Mouse (Mus musculus) liver, postnatal 0 days (tissue): ENCODE measurements around the gene Zbtb14. TPM values are rescaled to one million over a fixed set of nuclear protein-coding genes. Genes with fewer than 3 reads are reported as not detected.

ENCODE experiments used
- ATAC-seq: fragments of 200-750 bp; cut with Nextera tagmentation; 2 replicates; pipeline ENCODE4 v1.8.0; 2017; ENCODE audit warnings: mild to moderate bottlenecking, moderate library complexity
- DNase-seq: peaks from one replicate; pipeline ENCODE4 v3.0.0-alpha.2; 2016
- H3K27ac ChIP-seq: fragments of 300-500 bp; sonication (generic); 2 replicates; pipeline ENCODE4 v1.5.1; 2014; ENCODE audit warnings: antibody characterized with exemption, moderate library complexity, mild to moderate bottlenecking, low read depth
- H3K27me3 ChIP-seq: fragments of 300-500 bp; sonication (generic); 2 replicates; pipeline ENCODE4 v1.6.1; 2014; ENCODE audit warnings: low read length, control low read depth, mixed read lengths; ENCODE audit not compliant: insufficient read depth
- H3K36me3 ChIP-seq: fragments of 300-500 bp; sonication (generic); replicated peaks from 2 replicates; pipeline ENCODE4 v1.6.1; 2014; ENCODE audit warnings: mild to moderate bottlenecking, control low read depth, low read length, moderate library complexity, mixed read lengths; ENCODE audit not compliant: insufficient read depth
- H3K4me1 ChIP-seq: fragments of 300-500 bp; sonication (generic); 2 replicates; pipeline ENCODE4 v1.6.1; 2014; ENCODE audit warnings: antibody characterized with exemption, mild to moderate bottlenecking, control low read depth; ENCODE audit not compliant: insufficient read depth
- H3K4me2 ChIP-seq: fragments of 300-500 bp; sonication (generic); 2 replicates; pipeline ENCODE4 v1.6.1; 2014; ENCODE audit warnings: low read depth, mild to moderate bottlenecking, low read length, moderate library complexity, mixed read lengths
- H3K4me3 ChIP-seq: fragments of 300-500 bp; sonication (generic); 2 replicates; pipeline ENCODE4 v1.5.1; 2014; ENCODE audit warnings: low read depth, low read length
- H3K9ac ChIP-seq: fragments of 300-500 bp; sonication (generic); replicated peaks from 2 replicates; pipeline ENCODE4 v1.6.1; 2014; ENCODE audit warnings: mild to moderate bottlenecking, moderate library complexity
- H3K9me3 ChIP-seq: fragments of 300-500 bp; sonication (generic); 2 replicates; pipeline ENCODE4 v1.6.1; 2016; ENCODE audit warnings: mild to moderate bottlenecking, control low read depth, low read length, mixed read lengths
- CTCF ChIP-seq: sonication (generic); IDR thresholded peaks from 2 replicates; pipeline ENCODE4 v1.5.1; 2016; ENCODE audit warnings: antibody characterized with exemption, low read depth
- EP300 ChIP-seq: IDR thresholded peaks from 2 replicates; pipeline ENCODE4 v1.6.1; 2016; ENCODE audit warnings: antibody characterized with exemption, low read depth, mild to moderate bottlenecking
- WGBS: fragments of 180-500 bp; shearing (Covaris S2); extraction: QIAGEN DNeasy Blood & Tissue Kit; methylation state at CpG from one replicate; pipeline ENCODE4 v1.1.7; 2014; ENCODE audit not compliant: insufficient replicate concordance; 5-methylcytosine and 5-hydroxymethylcytosine counted together
- polyA plus RNA-seq: library from polyadenylated mRNA; unstranded; fragments of >200 nt; fragmentation: Nextera tagmentation; extraction: Ambion mirVana; gene quantifications from 2 replicates; pipeline ENCODE4 v1.2.1, GENCODE M21; 2015

Zbtb14 gene
- polyA plus RNA-seq, 1 experiment from 2014 or later: 5.3 TPM

DNA sequence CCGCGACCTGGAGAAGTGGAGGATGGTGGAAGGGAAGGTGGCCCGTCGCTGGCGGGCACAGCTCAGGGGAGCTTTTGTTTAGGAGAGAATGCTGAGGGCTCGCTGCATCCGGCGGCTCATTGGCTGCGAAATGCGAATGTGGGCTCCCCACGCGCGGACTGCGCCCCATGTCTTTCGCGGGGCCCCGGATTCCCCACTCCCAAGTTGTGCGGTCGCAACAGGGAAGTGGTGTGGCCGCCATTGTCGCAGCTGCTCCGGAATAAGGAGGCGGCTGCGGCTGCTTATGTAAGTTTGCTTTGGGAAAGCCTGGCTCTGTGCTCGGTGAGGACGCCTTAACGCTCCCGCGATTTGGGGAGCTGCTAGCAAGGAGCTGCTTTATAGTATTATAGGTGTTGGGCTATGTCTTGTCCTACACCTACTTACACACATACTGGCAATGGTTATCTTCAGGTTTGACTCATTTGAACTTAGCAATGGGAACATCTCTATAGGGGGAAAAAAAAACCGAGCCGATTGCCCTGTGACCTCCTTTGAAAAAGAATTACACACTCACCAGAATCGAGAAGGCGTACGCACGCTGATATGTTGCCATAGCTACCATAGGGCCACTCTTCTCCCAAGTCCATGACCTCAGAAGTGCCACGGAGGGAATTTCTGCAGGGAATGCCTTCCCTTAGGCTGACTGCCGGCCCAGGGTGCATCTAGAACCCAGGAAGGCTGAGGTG lies 1.3 kb downstream of the Zbtb14 start:
- H3K4me3 ChIP-seq: peak overlapping the region; percentile 89
- H3K9ac ChIP-seq: peak overlapping the region; percentile 96
- no peaks in the 10 kb centered on the region for H3K27me3 ChIP-seq
- H3K27ac ChIP-seq: peak overlapping the region; percentile 98
- peaks cover 10% of the 10 kb centered on the region for H3K4me1 ChIP-seq
- H3K4me2 ChIP-seq: peak overlapping the region; percentile 87
- no peak for ATAC-seq
- peak; percentile 22 for DNase-seq
- no peaks in the 10 kb centered on the region for H3K9me3 ChIP-seq
- peaks cover 10% of the 10 kb centered on the region for H3K36me3 ChIP-seq
- WGBS: under 1% methylated on average over 37 of the region's 37 CpGs
- TF ChIP-seq CTCF: no peak
- TF ChIP-seq EP300: no peak

- H3K36me3 ChIP-seq: no peaks in the 10 kb centered on the region
- peak overlapping the region; percentile 36 for H3K9ac ChIP-seq
- peak overlapping the region; percentile 85 for H3K27ac ChIP-seq
- H3K4me1 ChIP-seq: peaks cover 18% of the 10 kb centered on the region
- no peaks in the 10 kb centered on the region for H3K9me3 ChIP-seq
- DNase-seq (peak; percentile 49), ATAC-seq (peak; percentile 71)
- peak overlapping the region; percentile 37 for H3K4me3 ChIP-seq
- TF ChIP-seq EP300: peak; percentile 55; the same call in 1 of the 2 replicates
- peak; percentile 71 for TF ChIP-seq CTCF
- H3K4me2 ChIP-seq: peak overlapping the region; percentile 67
- 9% methylated on average over 16 of the region's 16 CpGs for WGBS
- no peaks in the 10 kb centered on the region for H3K27me3 ChIP-seq
Measured at GRCm38 (mm10) chr17:69396147-69397033, 13.5 kb downstream of the Zbtb14 start.

DNA sequence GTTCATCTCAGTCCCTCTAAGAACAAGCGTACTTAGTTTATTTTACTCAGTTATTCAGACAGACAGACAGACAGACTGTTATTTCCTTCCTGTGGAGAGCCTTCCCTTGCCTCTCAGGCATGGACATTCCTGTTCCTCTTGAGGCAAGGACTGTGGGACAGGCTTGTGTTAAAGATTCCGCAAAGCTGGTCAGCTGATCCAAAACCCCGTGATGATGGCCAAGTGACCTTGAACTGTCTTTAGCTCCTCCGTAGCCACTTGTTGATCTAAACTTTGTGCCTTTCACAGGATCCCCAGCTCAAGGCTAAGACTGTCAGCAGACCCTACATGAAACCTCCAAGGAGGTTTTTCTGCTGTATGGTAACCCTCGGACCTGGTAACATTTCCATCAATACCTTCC lies 14.3 kb downstream of the Zbtb14 start:
- 36% methylated on average over 5 of the region's 5 CpGs for WGBS
- H3K9ac ChIP-seq: 0 out of 2 replicates have a peak overlapping the region, but pooled peaks have one; percentile 26
- ATAC-seq: peak; percentile 22; the same call in 1 of the 2 replicates
- peak overlapping the region; percentile 23; the same call in 1 of the 2 replicates for H3K27ac ChIP-seq
- DNase-seq: no peak
- no peaks in the 10 kb centered on the region for H3K36me3 ChIP-seq
- no peaks in the 10 kb centered on the region for H3K9me3 ChIP-seq
- H3K4me1 ChIP-seq: peaks cover 18% of the 10 kb centered on the region
- H3K27me3 ChIP-seq: no peaks in the 10 kb centered on the region
- peak overlapping the region; percentile 67 for H3K4me2 ChIP-seq
- H3K4me3 ChIP-seq: 0 out of 2 replicates have a peak overlapping the region, but pooled peaks have one; percentile 37
- no peak for TF ChIP-seq CTCF
- TF ChIP-seq EP300: no peak

DNA sequence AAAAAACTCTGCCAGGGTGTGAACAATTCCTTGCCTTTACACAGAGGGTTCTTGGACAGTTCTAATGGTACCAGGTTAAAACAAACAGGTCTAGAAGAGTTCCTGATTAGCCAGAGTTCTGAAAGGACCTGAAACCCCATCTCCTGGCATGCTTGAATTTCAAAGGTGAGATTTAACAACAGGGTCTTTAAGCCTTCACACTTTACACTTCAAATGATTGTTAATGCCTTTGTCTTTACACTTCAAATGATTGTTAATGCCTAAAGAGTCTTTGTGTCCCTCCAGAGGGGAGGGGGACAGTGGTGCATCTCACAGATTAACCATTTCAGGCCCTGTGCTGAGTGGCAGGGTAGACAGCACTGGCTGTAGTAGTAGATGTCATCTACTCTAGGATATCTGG lies 15.2 kb downstream of the Zbtb14 start:
- DNase-seq: no peak
- Histone ChIP-seq H3K4me2 (no peak overlapping the region), H3K27ac (no peak overlapping the region), H3K4me1 (peaks cover 15% of the 10 kb centered on the region), H3K4me3 (no peak overlapping the region), H3K36me3 (no peaks in the 10 kb centered on the region), H3K27me3 (no peaks in the 10 kb centered on the region), H3K9ac (no peak overlapping the region), H3K9me3 (no peaks in the 10 kb centered on the region)
- TF ChIP-seq CTCF: no peak
- no peak for TF ChIP-seq EP300
- no peak for ATAC-seq

DNA sequence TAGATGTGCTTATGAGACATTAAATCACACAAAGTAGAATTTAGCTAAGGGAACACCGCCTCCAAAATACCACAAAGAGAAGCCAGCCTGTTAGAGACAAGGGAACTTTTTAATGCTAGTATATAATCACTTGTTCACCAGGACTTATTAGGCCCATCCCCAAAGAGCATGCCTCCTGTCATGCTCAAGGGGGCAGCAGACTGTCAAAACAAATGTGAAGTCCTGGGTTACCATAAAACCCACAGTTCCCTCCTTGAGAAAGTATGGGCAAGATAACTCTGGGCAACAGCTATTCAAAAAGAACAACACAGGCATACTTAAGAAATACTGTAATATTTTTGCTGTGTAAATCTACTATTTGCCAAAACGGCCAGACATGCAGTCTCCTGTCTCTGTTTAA lies 18.3 kb downstream of the Zbtb14 start:
- ATAC-seq (no peak), DNase-seq (no peak)
- H3K9me3 ChIP-seq: no peaks in the 10 kb centered on the region
- no peaks in the 10 kb centered on the region for H3K36me3 ChIP-seq
- TF ChIP-seq EP300 (no peak), CTCF (peak; percentile 58)
- H3K4me3 ChIP-seq: no peak overlapping the region
- H3K4me1 ChIP-seq: peaks cover 11% of the 10 kb centered on the region
- no peak overlapping the region for H3K4me2 ChIP-seq
- 66% methylated on average over 2 of the region's 2 CpGs for WGBS
- H3K27me3 ChIP-seq: no peaks in the 10 kb centered on the region
- H3K27ac ChIP-seq: no peak overlapping the region
- no peak overlapping the region for H3K9ac ChIP-seq

- Histone ChIP-seq H3K9me3 (no peaks in the 10 kb centered on the region), H3K27me3 (no peaks in the 10 kb centered on the region), H3K9ac (peak overlapping the region; percentile 87), H3K4me2 (peak overlapping the region; percentile 87), H3K4me1 (peaks cover 12% of the 10 kb centered on the region), H3K27ac (peak overlapping the region; percentile 98), H3K4me3 (peak overlapping the region; percentile 88), H3K36me3 (no peaks in the 10 kb centered on the region)
- DNase-seq: no peak
- TF ChIP-seq EP300 (no peak), CTCF (no peak)
- no peak for ATAC-seq
Measured at GRCm38 (mm10) chr17:69416163-69416562, 33.3 kb downstream of the Zbtb14 start.
